Mouse (Mus musculus) CH12.LX (cell line): ENCODE measurements around the gene Ptpn21.

Experiments used
- CHD1 ChIP-seq: IDR thresholded peaks from 2 replicates; pipeline ENCODE4 v1.6.1; 2012; ENCODE audit warnings: low read depth, low read length, improper control_type of control experiment, inconsistent platforms
- CHD2 ChIP-seq: IDR thresholded peaks from 2 replicates; pipeline ENCODE4 v1.6.1; 2011; ENCODE audit warnings: low read length, improper control_type of control experiment
- CTCF ChIP-seq, 2 experiments: IDR thresholded peaks in 1 of 2; conservative IDR thresholded peaks in 1 of 2; 2 replicates each; pipeline ENCODE4 v1.5.1; 2011 to 2012; ENCODE audit warnings: low read depth in 2 of 2, low read length in 2 of 2, improper control_type of control experiment in 1 of 2, inconsistent platforms in 1 of 2, mild to moderate bottlenecking in 1 of 2, moderate library complexity in 1 of 2
- EP300 ChIP-seq: IDR thresholded peaks from 2 replicates; pipeline ENCODE4 v1.6.1; 2011; ENCODE audit warnings: low read length, improper control_type of control experiment
- MAX ChIP-seq: IDR thresholded peaks from 2 replicates; pipeline ENCODE4 v1.6.1; 2011; ENCODE audit warnings: low read length, improper control_type of control experiment
- RAD21 ChIP-seq: IDR thresholded peaks from 2 replicates; pipeline ENCODE4 v1.6.1; 2011; ENCODE audit warnings: low read depth, mild to moderate bottlenecking, low read length, improper control_type of control experiment, moderate library complexity
- TCF12 ChIP-seq: IDR thresholded peaks from 2 replicates; pipeline ENCODE4 v1.6.1; 2014; ENCODE audit warnings: low read depth, mild to moderate bottlenecking, inconsistent platforms, low read length, improper control_type of control experiment

DNA sequence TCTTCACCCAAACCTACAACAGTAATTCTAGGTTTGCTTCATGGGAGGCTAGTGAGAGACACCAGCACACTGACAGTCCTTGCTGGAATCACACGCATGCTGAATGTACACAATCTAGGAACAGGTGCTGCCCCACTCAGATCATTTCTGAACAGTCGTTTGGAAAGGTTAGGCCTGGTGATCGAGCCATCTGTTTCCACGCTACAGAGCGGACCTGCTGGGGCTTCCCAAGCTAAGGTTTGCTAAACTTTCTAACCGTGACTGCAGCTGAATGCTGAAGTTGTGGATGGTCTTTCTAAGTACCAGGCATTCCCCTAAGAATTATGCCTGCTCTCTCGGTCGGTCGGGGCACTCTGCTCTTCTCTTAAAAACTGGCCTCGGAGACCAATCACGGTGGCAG lies 6.5 kb downstream of the Ptpn21 start:
- TF ChIP-seq MAX (no peak), RAD21 (no peak), CHD1 (no peak; the same call in 1 of the 2 replicates), CTCF (conservative IDR thresholded peaks at IDR 0.05 in 1 of 2, IDR thresholded peaks at IDR 0.05 in 1 of 2; ENCODE audit: low read depth in 2 of 2, low read length in 2 of 2) (no peak), TCF12 (peak; percentile 23; the same call in 1 of the 2 replicates), CHD2 (no peak), EP300 (no peak)
